Mouse (Mus musculus): ENCODE results near the gene Dcaf12l1.
"Not testable (repeated sequence)": the region's sequence is repeated elsewhere in the genome, so short reads cannot be mapped to it uniquely, and the experiment has no call there.

Gene Dcaf12l1

DNA sequence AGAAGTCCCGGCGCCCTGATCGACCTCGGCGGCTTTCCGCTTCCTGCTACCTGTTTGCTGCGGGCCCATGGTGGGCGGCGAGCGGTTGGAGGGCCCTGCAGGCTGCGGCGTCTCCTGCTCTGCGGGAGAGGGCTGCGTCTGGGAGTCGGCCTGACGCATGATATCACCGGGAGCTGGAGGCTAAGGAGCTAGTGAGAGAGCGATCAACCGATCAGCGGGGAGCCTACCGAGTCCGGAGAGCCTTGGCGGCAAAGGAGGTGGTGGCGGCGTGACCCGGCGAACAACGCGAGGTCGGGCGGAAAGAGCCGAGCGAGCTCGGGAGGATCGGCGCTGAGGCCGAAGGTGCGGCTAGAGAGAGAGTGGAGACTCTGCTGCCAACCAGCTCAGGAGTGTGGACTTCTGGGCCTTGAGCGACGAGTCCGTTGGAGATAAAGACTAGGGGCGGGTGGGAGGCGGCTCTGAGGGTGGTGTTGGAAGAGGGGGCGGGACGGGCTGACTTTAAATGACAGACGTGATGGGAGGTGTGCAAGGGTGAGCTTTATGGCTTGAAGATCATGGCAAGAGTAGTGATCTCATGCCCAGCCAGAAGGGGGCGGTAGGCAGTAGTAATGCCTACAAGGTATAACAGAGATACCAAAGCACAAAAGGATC, at the start of gene Dcaf12l1:
Dcaf12l1 (minus strand) TSS at position 437 of the 651 bp plus-strand sequence.
- peak; percentile 34 to 46 for DNase-seq (ENCODE audit: low spot score in 2 of 2)

DNA sequence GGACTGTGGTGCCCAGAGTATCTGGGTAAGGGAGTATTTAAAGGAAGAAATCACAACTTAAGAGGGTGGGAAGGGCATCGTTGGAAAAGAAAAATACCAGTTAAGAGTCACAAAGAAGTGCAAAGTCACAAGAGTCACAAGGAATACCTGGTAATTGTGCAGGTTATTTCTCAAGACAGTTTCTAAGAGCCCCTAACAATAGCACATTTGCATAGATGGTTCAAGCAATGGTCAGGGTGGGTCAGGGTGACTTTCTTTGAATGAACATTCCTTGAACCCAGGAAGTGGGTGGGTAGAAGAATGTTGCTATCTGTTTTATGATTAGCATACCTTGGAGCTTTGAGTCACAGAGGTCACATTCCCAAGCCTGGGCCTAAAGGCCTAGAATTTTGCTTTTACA, 19.4 kb upstream of the Dcaf12l1 start:
- not testable (repeated sequence) for DNase-seq (ENCODE audit: low spot score in 2 of 2)

DNA sequence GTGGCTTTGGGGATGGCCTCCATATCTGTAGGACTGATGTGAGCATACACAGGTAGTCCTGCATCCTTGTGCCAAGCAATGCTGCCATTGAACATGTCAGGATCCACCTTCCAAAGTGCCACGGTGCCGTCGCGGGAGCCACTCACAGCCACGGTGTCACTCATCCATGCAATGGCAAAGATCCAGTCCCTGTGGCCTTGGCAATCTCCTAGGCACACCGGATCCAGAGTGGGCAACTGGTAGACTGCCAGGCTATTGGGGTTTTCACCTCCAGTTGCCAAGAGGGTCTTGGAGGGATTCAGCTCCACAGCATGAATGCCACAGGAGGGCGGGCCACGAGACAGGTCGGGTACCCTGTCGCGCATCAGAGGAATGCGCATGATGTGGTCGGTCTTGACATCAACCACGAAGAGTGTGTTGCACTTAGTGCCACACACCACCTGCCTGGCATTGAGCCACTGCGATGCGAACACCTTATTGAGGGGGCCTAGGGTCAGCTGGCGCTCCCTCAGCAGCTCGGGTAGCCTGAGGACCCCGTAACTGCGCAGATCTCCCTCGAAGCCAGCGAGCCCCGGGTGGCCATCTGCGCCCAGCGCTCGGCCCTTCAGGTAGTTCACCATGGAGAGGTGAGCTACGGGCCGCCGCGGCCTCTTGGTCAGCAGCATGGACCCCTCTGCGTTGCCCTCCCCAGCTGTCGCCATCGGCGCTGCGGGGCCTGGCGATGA, 799 bp downstream of the Dcaf12l1 start:
- DNase-seq (ENCODE audit: low spot score in 2 of 2) = peak in 1 of 2 experiments; percentile 0

All from right cerebral cortex, postnatal 36 days (tissue).